Mouse (Mus musculus) ES-Bruce4 (cell line): ENCODE measurements around the gene Atraid.

Experiments used
- CTCF ChIP-seq: IDR thresholded peaks from one replicate; pipeline ENCODE4 v1.8.1; 2011; ENCODE audit warnings: low read depth, low read length
- EP300 ChIP-seq: IDR thresholded peaks from 2 replicates; pipeline ENCODE4 v1.6.1; 2011; ENCODE audit warnings: low read depth, low read length; ENCODE audit not compliant: insufficient read depth
- POLR2A ChIP-seq: IDR thresholded peaks from one replicate; pipeline ENCODE4 v1.8.1; 2011; ENCODE audit warnings: low read length; ENCODE audit not compliant: insufficient read depth

DNA sequence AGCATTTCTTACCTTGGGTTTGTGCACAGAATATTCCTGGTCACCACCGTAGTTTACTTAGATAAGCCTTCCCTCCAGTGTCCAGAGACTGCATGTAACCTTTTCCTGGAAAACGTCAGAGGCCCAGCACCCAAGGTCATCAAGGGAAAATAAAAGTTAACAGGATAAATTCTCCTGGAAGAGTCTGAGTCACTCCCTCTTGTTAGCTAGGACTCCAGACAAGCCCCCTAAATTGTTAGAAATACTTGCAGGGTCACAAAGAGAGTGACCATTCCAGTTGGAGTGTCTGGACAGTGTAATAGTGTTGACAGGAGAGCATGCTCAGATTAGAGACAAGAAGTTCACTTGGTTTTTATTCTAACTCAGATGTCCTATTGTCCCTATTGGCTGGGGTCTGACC, 32.2 kb upstream of the Atraid start:
- no peak for TF ChIP-seq CTCF
- TF ChIP-seq EP300: no peak
- no peak for TF ChIP-seq POLR2A
